Mouse (Mus musculus) B cell, adult 67 days (primary cell): ENCODE measurements around the gene Snrnp200. TPM values are rescaled to one million over a fixed set of nuclear protein-coding genes. Genes with fewer than 3 reads are reported as not detected.

ENCODE experiments used
- total RNA-seq, 2 experiments: library from RNA; stranded (reverse); gene quantifications; 4 replicates each; pipeline ENCODE4 v1.2.4; 2023

Snrnp200 gene
- 100 to 1,000 TPM; 169 to 187 TPM for total RNA-seq

GRCm38 (mm10) chr2:127207547-127208451, at the start of gene Snrnp200, which contains the start of gene 1810024B03Rik:
Gene Snrnp200 (plus strand): TSS chr2:127208386.
Gene 1810024B03Rik (minus strand): TSS chr2:127208280.

GRCm38 (mm10) chr2:127247592-127248333, 39.6 kb downstream of the Snrnp200 start, which contains the start of the genes Ciao1 and Tmem127:
Gene Ciao1 (minus strand): TSS chr2:127247816.
Gene Tmem127 (plus strand): TSS chr2:127247908.

GRCm38 (mm10) chr2:127269491-127270299, 61.5 kb downstream of the Snrnp200 start, which contains the start of gene Stard7:
Gene Stard7 (plus strand): TSS chr2:127270218.

Other genes with a start within 250 kb of the Snrnp200 start
- 10 to 100 TPM; 24.1 to 30.2 TPM for gene Ap4e1, start 199.7 kb upstream of the Snrnp200 start, total RNA-seq
- 10 to 100 TPM; 13.6 to 17.7 TPM for gene Blvra, start 137.7 kb upstream of the Snrnp200 start, total RNA-seq
- 1 to 10 TPM; 7.0 to 8.8 TPM for gene Ncaph, start 74.4 kb upstream of the Snrnp200 start, total RNA-seq
- 10 to 100 TPM; 17.2 to 18.1 TPM for gene Itpripl1, start 64.9 kb upstream of the Snrnp200 start, total RNA-seq
- gene 1810024B03Rik, start 106 bp upstream of the Snrnp200 start, total RNA-seq: 1 to 10 TPM; 2.6 to 5.0 TPM
- gene Ciao1, start 39.4 kb downstream of the Snrnp200 start, total RNA-seq: 10 to 100 TPM; 35.7 to 38.7 TPM
- 10 to 100 TPM; 47.7 to 52.5 TPM for gene Tmem127, start 39.5 kb downstream of the Snrnp200 start, total RNA-seq
- 100 to 1,000 TPM in 1 of 2 experiments, 10 to 100 TPM in 1; 99.1 to 102 TPM for gene Stard7, start 61.8 kb downstream of the Snrnp200 start, total RNA-seq
- gene Dusp2, start 127.8 kb downstream of the Snrnp200 start, total RNA-seq: 100 to 1,000 TPM; 749 to 751 TPM
- gene Astl, start 130.3 kb downstream of the Snrnp200 start, total RNA-seq: under 1 TPM; 0.38 to 0.83 TPM
- not detected for gene Adra2b, start 154.8 kb downstream of the Snrnp200 start, total RNA-seq
- 1 to 10 TPM in 1 of 2 experiments, not detected in 1; 1.1 TPM for gene Gpat2, start 216.8 kb downstream of the Snrnp200 start, total RNA-seq
- gene Fahd2a, start 236.2 kb downstream of the Snrnp200 start, total RNA-seq: 10 to 100 TPM in 1 of 2 experiments, 1 to 10 TPM in 1; 8.3 to 20.3 TPM